Mouse (Mus musculus) neural tube, embryonic 11.5 days (tissue): ENCODE results near the gene Trim12c. TPM values are rescaled to one million over a fixed set of nuclear protein-coding genes. Genes with fewer than 3 reads are reported as not detected.
"Not testable (repeated sequence)": the region's sequence is repeated elsewhere in the genome, so short reads cannot be mapped to it uniquely, and the experiment has no call there.

Experiments used
- ATAC-seq: fragments of 200-750 bp; cut with Nextera tagmentation; 2 replicates; pipeline ENCODE4 v1.8.0; 2017; ENCODE audit warnings: moderate number of reproducible peaks, mild to moderate bottlenecking, moderate TSS enrichment, moderate library complexity; ENCODE audit not compliant: insufficient read depth, low FRiP score, low TSS enrichment
- DNase-seq: peaks from one replicate; pipeline ENCODE4 v3.0.0-alpha.2; 2015; ENCODE audit warnings: low spot score
- H3K27ac ChIP-seq: fragments of 300-500 bp; sonication (generic); 2 replicates; pipeline ENCODE4 v1.5.1; 2014; ENCODE audit warnings: low read depth, mild to moderate bottlenecking, low read length
- H3K27me3 ChIP-seq: fragments of 300-500 bp; sonication (generic); 2 replicates; pipeline ENCODE4 v1.6.1; 2014; ENCODE audit warnings: mild to moderate bottlenecking, low read length, mixed read lengths; ENCODE audit not compliant: control insufficient read depth, insufficient read depth
- H3K36me3 ChIP-seq: fragments of 300-500 bp; sonication (generic); 2 replicates; pipeline ENCODE4 v1.6.1; 2014; ENCODE audit warnings: mild to moderate bottlenecking, low read length, moderate library complexity, mixed read lengths; ENCODE audit not compliant: control insufficient read depth, insufficient read depth
- H3K4me1 ChIP-seq: fragments of 300-500 bp; sonication (generic); 2 replicates; pipeline ENCODE4 v1.6.1; 2014; ENCODE audit warnings: low read length, mixed read lengths; ENCODE audit not compliant: control insufficient read depth, insufficient read depth
- H3K4me2 ChIP-seq: fragments of 300-500 bp; sonication (generic); 2 replicates; pipeline ENCODE4 v1.6.1; 2014; ENCODE audit warnings: low read depth, mild to moderate bottlenecking, moderate library complexity
- H3K4me3 ChIP-seq: fragments of 300-500 bp; sonication (generic); 2 replicates; pipeline ENCODE4 v1.5.1; 2014; ENCODE audit warnings: low read depth, low read length
- H3K9ac ChIP-seq: fragments of 300-500 bp; sonication (generic); 2 replicates; pipeline ENCODE4 v1.6.1; 2014; ENCODE audit warnings: mild to moderate bottlenecking, low read length
- H3K9me3 ChIP-seq: fragments of 300-500 bp; sonication (generic); 2 replicates; pipeline ENCODE4 v1.6.1; 2016; ENCODE audit warnings: low read length; ENCODE audit not compliant: control insufficient read depth
- WGBS: fragments of 180-500 bp; shearing (Covaris S2); extraction: QIAGEN DNeasy Blood & Tissue Kit; methylation state at CpG from one replicate; pipeline ENCODE4 v1.1.7; 2014; 5-methylcytosine and 5-hydroxymethylcytosine counted together
- polyA plus RNA-seq: library from polyadenylated mRNA; unstranded; fragments of >200 nt; fragmentation: Nextera tagmentation; extraction: Ambion mirVana; gene quantifications from 2 replicates; pipeline ENCODE4 v1.2.1, GENCODE M21; 2014

Trim12c gene
- polyA plus RNA-seq, 1 experiment from 2014 or later, result 0.62 TPM

GRCm38 (mm10) chr7:104340744-104341143 lies 12.4 kb downstream of the Trim12c start:
- H3K36me3 ChIP-seq, H3K4me3 ChIP-seq, H3K9ac ChIP-seq, H3K27ac ChIP-seq, H3K4me1 ChIP-seq, ATAC-seq, H3K27me3 ChIP-seq, H3K4me2 ChIP-seq, DNase-seq, H3K9me3 ChIP-seq: not testable (repeated sequence)
- 94% methylated on average over 2 of the region's 4 CpGs for WGBS

DNA sequence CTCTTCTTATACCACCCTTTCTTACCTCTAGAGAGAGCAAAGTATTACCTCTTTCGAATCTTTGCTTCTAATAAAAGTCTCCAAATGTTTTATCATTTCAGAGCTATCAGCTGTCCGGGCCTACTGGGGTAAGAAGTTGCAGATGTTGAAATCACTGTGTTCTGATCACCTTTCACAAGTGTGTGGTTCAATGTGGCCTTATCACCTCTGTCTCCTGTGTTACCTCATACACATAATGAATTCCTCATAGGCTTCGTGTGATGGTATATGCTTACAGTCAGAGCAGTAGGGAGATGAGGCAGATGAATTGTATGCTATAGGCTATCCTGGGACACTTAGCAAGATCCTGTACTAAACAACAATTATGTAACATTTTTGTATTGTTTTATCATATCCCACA lies 17.6 kb downstream of the Trim12c start:
- H3K36me3 ChIP-seq, H3K27me3 ChIP-seq, H3K9ac ChIP-seq, H3K9me3 ChIP-seq, ATAC-seq, H3K4me1 ChIP-seq, H3K4me2 ChIP-seq, H3K4me3 ChIP-seq, DNase-seq, H3K27ac ChIP-seq: not testable (repeated sequence)
- 78% methylated on average over 3 of the region's 3 CpGs for WGBS

DNA sequence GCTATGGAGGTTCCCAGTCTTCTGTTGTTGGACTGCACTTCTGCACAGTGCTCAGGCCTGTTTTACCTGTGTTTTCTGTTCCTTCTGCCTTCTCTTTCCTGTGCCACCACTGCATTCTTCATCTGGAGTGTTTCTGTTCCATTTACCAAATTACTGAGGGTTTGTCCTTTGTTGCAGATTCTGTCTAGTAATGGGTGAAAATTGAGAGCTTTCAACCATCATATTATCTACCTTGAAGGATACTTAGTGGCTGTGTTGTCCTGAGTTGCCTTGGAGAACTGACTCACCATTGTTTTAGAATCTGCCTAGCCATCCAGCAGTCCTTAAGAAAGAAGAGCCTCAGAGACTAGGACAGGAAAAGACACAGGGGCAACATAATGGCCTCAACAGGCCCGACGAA lies 24.0 kb downstream of the Trim12c start, which contains the start of gene Trim34b:
Gene Trim34b (plus strand): TSS at position 301 of the 400 bp plus-strand sequence.
- H3K27ac ChIP-seq, H3K4me3 ChIP-seq, H3K9me3 ChIP-seq, H3K27me3 ChIP-seq, H3K4me1 ChIP-seq, DNase-seq, H3K4me2 ChIP-seq, H3K36me3 ChIP-seq, H3K9ac ChIP-seq, ATAC-seq: not testable (repeated sequence)
- WGBS, result 100% methylated on average over 2 of the region's 2 CpGs

GRCm38 (mm10) chr7:104322028-104322427 lies 31.1 kb downstream of the Trim12c start:
- 89% methylated on average over 9 of the region's 9 CpGs for WGBS
- no peak overlapping the region for H3K4me2 ChIP-seq
- no peaks in the 10 kb centered on the region for H3K4me1 ChIP-seq
- no peaks in the 10 kb centered on the region for H3K9me3 ChIP-seq
- no peaks in the 10 kb centered on the region for H3K36me3 ChIP-seq
- H3K27ac ChIP-seq, result no peak overlapping the region
- no peak overlapping the region for H3K9ac ChIP-seq
- ATAC-seq (no peak), DNase-seq (no peak)
- H3K27me3 ChIP-seq, result no peaks in the 10 kb centered on the region
- no peak overlapping the region for H3K4me3 ChIP-seq

GRCm38 (mm10) chr7:104315369-104316080 lies 37.6 kb downstream of the Trim12c start, which contains the start of gene Trim12a:
Gene Trim12a (minus strand): TSS chr7:104315466.
- H3K36me3 ChIP-seq, H3K4me1 ChIP-seq, H3K9me3 ChIP-seq, ATAC-seq, DNase-seq, H3K27me3 ChIP-seq, H3K27ac ChIP-seq, H3K9ac ChIP-seq: not testable (repeated sequence)
- WGBS, result 40% methylated on average over 4 of the region's 4 CpGs
- Histone ChIP-seq H3K4me3 (peak within 1 kb of the TSS; percentile 12; the same call in 1 of the 2 replicates), H3K4me2 (peak within 1 kb of the TSS; percentile 26)

DNA sequence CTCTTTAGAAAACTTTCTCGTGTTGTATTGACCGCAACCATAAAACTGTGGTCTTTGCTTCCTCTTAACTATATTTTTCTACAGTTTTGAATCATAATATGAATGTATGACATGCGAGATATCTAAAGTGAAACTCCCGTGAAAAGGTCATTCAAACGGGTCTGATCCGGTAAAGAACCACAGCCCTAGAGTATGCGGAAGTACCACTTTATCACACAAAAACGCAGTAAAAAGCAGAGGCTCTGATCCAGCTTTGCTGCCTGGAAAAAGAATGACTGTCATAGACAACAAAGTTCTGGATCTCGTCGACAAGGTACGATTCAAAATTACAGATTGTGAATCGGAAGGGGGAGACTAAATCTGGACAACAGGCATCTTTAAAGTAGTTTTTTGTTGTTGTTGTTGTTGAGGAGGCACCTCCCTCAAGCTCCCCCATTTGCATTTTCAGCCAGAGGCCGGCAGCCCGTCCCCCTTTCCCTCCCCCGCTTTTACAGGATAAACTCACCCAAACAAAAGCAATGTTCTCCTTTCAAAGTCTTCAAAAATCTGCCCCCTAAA lies 38.3 kb downstream of the Trim12c start:
- peak overlapping the region; percentile 12; the same call in 1 of the 2 replicates for H3K4me3 ChIP-seq
- DNase-seq, result peak; percentile 23

DNA sequence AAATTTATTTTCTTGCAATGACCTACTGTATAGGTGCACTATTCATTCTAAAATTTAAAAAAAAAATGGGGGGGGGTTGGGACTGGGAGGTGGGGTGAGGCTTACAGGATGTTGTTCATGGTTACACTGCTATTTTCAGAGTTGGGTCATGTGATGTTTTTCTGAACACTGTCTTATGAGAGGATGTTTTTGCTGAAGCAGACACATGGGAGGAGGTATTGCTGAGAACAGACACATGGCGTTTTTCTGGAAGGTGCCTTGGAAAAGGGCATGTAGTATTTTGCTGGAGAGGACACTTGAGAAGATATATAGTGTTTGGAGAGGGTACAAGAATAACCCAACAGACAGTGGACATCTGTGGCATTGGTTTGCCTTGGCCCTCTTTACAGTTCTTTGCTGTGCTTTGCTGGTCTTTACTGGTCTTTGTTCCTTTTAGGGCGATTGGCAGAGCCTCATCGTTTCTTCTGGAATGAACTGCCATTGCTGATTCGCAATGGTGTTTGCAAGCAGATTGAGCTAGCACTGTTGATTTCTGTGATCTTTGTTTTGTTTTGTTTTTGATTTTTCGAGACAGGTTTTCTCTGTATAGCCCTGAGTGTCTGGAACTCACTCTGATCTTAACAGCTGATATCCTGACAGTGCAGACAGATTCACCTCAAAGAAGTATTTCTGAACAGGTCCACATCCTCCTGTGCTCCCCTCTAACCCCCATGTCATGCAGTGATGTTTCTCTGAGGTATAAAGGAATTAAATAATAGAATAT lies 61.3 kb downstream of the Trim12c start:
- H3K27ac ChIP-seq, result no peak overlapping the region
- DNase-seq (no peak), ATAC-seq (no peak)
- no peak overlapping the region for H3K4me3 ChIP-seq
- H3K27me3 ChIP-seq, result no peaks in the 10 kb centered on the region
- WGBS, result 79% methylated on average over 5 of the region's 5 CpGs
- no peaks in the 10 kb centered on the region for H3K36me3 ChIP-seq
- H3K9me3 ChIP-seq, result no peaks in the 10 kb centered on the region
- no peaks in the 10 kb centered on the region for H3K4me1 ChIP-seq
- H3K9ac ChIP-seq, result no peak overlapping the region
- H3K4me2 ChIP-seq, result no peak overlapping the region

More for the DNA sequence above, 38.3 kb downstream of the Trim12c start:
- Histone ChIP-seq H3K36me3 (no peaks in the 10 kb centered on the region), H3K27me3 (no peaks in the 10 kb centered on the region), H3K27ac (no peak overlapping the region), H3K9me3 (no peaks in the 10 kb centered on the region), H3K9ac (no peak overlapping the region), H3K4me2 (peak overlapping the region; percentile 26), H3K4me1 (no peaks in the 10 kb centered on the region)
- 22% methylated on average over 15 of the region's 15 CpGs for WGBS
- ATAC-seq, result no peak

- H3K36me3 ChIP-seq, result no peaks in the 10 kb centered on the region
- H3K27me3 ChIP-seq, result no peaks in the 10 kb centered on the region
- no peak overlapping the region for H3K27ac ChIP-seq
- no peak overlapping the region for H3K4me2 ChIP-seq
- no peak overlapping the region for H3K9ac ChIP-seq
- H3K4me3 ChIP-seq, result no peak overlapping the region
- no peak for ATAC-seq
- WGBS, result 88% methylated on average over 1 of the region's 1 CpGs
- H3K9me3 ChIP-seq, result no peaks in the 10 kb centered on the region
- DNase-seq, result no peak
- H3K4me1 ChIP-seq, result no peaks in the 10 kb centered on the region
Observed at GRCm38 (mm10) chr7:104290641-104291040, 62.5 kb downstream of the Trim12c start.
